Mouse (Mus musculus): ENCODE data around the gene Rapgef4. TPM values are rescaled to one million over a fixed set of nuclear protein-coding genes. Genes with fewer than 3 reads are reported as not detected.

The Rapgef4 gene
- polyA plus RNA-seq, 1 experiment from 2014 or later = 3.0 TPM

- H3K9ac ChIP-seq (ENCODE audit: low read length) = no peak overlapping the region
- H3K36me3 ChIP-seq (ENCODE audit: control insufficient read depth, insufficient read depth, low read length) = no peaks in the 10 kb centered on the region
- H3K27me3 ChIP-seq (ENCODE audit: control insufficient read depth, insufficient read depth, low read length) = no peaks in the 10 kb centered on the region
- H3K4me1 ChIP-seq (ENCODE audit: control insufficient read depth in 2 of 2, insufficient read depth in 2 of 2, low read length in 2 of 2) = peaks cover 30 to 42% of the 10 kb centered on the region in 2 experiments
- ATAC-seq (ENCODE audit: insufficient number of reproducible peaks, insufficient read depth, low FRiP score, low read depth) = peak; percentile 79
- H3K4me3 ChIP-seq (ENCODE audit: control insufficient read depth in 1 of 2, insufficient read depth in 1 of 2, low read depth in 1 of 2, low read length in 2 of 2) = no peak overlapping the region
- H3K27ac ChIP-seq (replicated peaks in 1 of 2; ENCODE audit: control insufficient read depth in 1 of 2, insufficient read depth in 1 of 2, low read depth in 2 of 2, low read length in 2 of 2) = peak overlapping the region; percentile 79 to 84
- H3K9me3 ChIP-seq (ENCODE audit: control insufficient read depth, low read length) = no peaks in the 10 kb centered on the region
- WGBS = 13% methylated on average over 9 of the region's 9 CpGs
- peak overlapping the region; percentile 16; the same call in 1 of the 2 replicates for H3K4me2 ChIP-seq (ENCODE audit: low read length)
These were observed 188.5 kb downstream of the Rapgef4 start for GRCm38 (mm10) chr2:72169451-72170100.

- peaks cover 32 to 44% of the 10 kb centered on the region in 2 experiments for H3K4me1 ChIP-seq (ENCODE audit: control insufficient read depth in 2 of 2, insufficient read depth in 2 of 2, low read length in 2 of 2)
- H3K9me3 ChIP-seq (ENCODE audit: control insufficient read depth, low read length) = no peaks in the 10 kb centered on the region
- H3K4me3 ChIP-seq (ENCODE audit: control insufficient read depth in 1 of 2, insufficient read depth in 1 of 2, low read depth in 1 of 2, low read length in 2 of 2) = no peak overlapping the region
- H3K9ac ChIP-seq (ENCODE audit: low read length) = no peak overlapping the region
- no peak overlapping the region for H3K4me2 ChIP-seq (ENCODE audit: low read length)
- H3K27me3 ChIP-seq (ENCODE audit: control insufficient read depth, insufficient read depth, low read length) = no peaks in the 10 kb centered on the region
- no peak for ATAC-seq (ENCODE audit: insufficient number of reproducible peaks, insufficient read depth, low FRiP score, low read depth)
- no peak overlapping the region for H3K27ac ChIP-seq (replicated peaks in 1 of 2; ENCODE audit: control insufficient read depth in 1 of 2, insufficient read depth in 1 of 2, low read depth in 2 of 2, low read length in 2 of 2)
- no peaks in the 10 kb centered on the region for H3K36me3 ChIP-seq (ENCODE audit: control insufficient read depth, insufficient read depth, low read length)
- 85% methylated on average over 8 of the region's 8 CpGs for WGBS
These were observed 189.5 kb downstream of the Rapgef4 start for GRCm38 (mm10) chr2:72170546-72170945.

GRCm38 (mm10) chr2:72171204-72171603 lies 190.2 kb downstream of the Rapgef4 start:
- H3K36me3 ChIP-seq (ENCODE audit: control insufficient read depth, insufficient read depth, low read length) = no peaks in the 10 kb centered on the region
- peaks cover 35 to 51% of the 10 kb centered on the region in 2 experiments for H3K4me1 ChIP-seq (ENCODE audit: control insufficient read depth in 2 of 2, insufficient read depth in 2 of 2, low read length in 2 of 2)
- no peak overlapping the region for H3K9ac ChIP-seq (ENCODE audit: low read length)
- H3K9me3 ChIP-seq (ENCODE audit: control insufficient read depth, low read length) = no peaks in the 10 kb centered on the region
- ATAC-seq (ENCODE audit: insufficient number of reproducible peaks, insufficient read depth, low FRiP score, low read depth) = no peak
- H3K4me2 ChIP-seq (ENCODE audit: low read length) = no peak overlapping the region
- WGBS = 90% methylated on average over 5 of the region's 5 CpGs
- H3K27ac ChIP-seq (replicated peaks in 1 of 2; ENCODE audit: control insufficient read depth in 1 of 2, insufficient read depth in 1 of 2, low read depth in 2 of 2, low read length in 2 of 2) = no peak overlapping the region
- no peak overlapping the region for H3K4me3 ChIP-seq (ENCODE audit: control insufficient read depth in 1 of 2, insufficient read depth in 1 of 2, low read depth in 1 of 2, low read length in 2 of 2)
- H3K27me3 ChIP-seq (ENCODE audit: control insufficient read depth, insufficient read depth, low read length) = no peaks in the 10 kb centered on the region

- Histone ChIP-seq H3K4me2 (ENCODE audit: low read length) (no peak overlapping the region), H3K9ac (ENCODE audit: low read length) (no peak overlapping the region), H3K4me3 (ENCODE audit: control insufficient read depth in 1 of 2, insufficient read depth in 1 of 2, low read depth in 1 of 2, low read length in 2 of 2) (no peak overlapping the region), H3K27me3 (ENCODE audit: control insufficient read depth, insufficient read depth, low read length) (no peaks in the 10 kb centered on the region), H3K36me3 (ENCODE audit: control insufficient read depth, insufficient read depth, low read length) (no peaks in the 10 kb centered on the region), H3K9me3 (ENCODE audit: control insufficient read depth, low read length) (no peaks in the 10 kb centered on the region), H3K27ac (replicated peaks in 1 of 2; ENCODE audit: control insufficient read depth in 1 of 2, insufficient read depth in 1 of 2, low read depth in 2 of 2, low read length in 2 of 2) (peak overlapping the region in 1 of 2 experiments; percentile 20; a peak in 2 of 4 replicates), H3K4me1 (ENCODE audit: control insufficient read depth in 2 of 2, insufficient read depth in 2 of 2, low read length in 2 of 2) (peaks cover 33 to 50% of the 10 kb centered on the region in 2 experiments)
- 20% methylated on average over 3 of the region's 3 CpGs for WGBS
- no peak for ATAC-seq (ENCODE audit: insufficient number of reproducible peaks, insufficient read depth, low FRiP score, low read depth)
These were observed 192.0 kb downstream of the Rapgef4 start for GRCm38 (mm10) chr2:72173010-72173409.

GRCm38 (mm10) chr2:72173844-72174243 lies 192.8 kb downstream of the Rapgef4 start:
- Histone ChIP-seq H3K4me1 (ENCODE audit: control insufficient read depth in 2 of 2, insufficient read depth in 2 of 2, low read length in 2 of 2) (peaks cover 28 to 42% of the 10 kb centered on the region in 2 experiments), H3K27ac (replicated peaks in 1 of 2; ENCODE audit: control insufficient read depth in 1 of 2, insufficient read depth in 1 of 2, low read depth in 2 of 2, low read length in 2 of 2) (no peak overlapping the region), H3K27me3 (ENCODE audit: control insufficient read depth, insufficient read depth, low read length) (no peaks in the 10 kb centered on the region), H3K36me3 (ENCODE audit: control insufficient read depth, insufficient read depth, low read length) (no peaks in the 10 kb centered on the region), H3K4me3 (ENCODE audit: control insufficient read depth in 1 of 2, insufficient read depth in 1 of 2, low read depth in 1 of 2, low read length in 2 of 2) (no peak overlapping the region), H3K4me2 (ENCODE audit: low read length) (no peak overlapping the region), H3K9ac (ENCODE audit: low read length) (no peak overlapping the region), H3K9me3 (ENCODE audit: control insufficient read depth, low read length) (no peaks in the 10 kb centered on the region)
- no peak for ATAC-seq (ENCODE audit: insufficient number of reproducible peaks, insufficient read depth, low FRiP score, low read depth)
- WGBS = 55% methylated on average over 4 of the region's 4 CpGs

- Histone ChIP-seq H3K27ac (replicated peaks in 1 of 2; ENCODE audit: control insufficient read depth in 1 of 2, insufficient read depth in 1 of 2, low read depth in 2 of 2, low read length in 2 of 2) (peak overlapping the region in 1 of 2 experiments; percentile 58; a peak in 2 of 4 replicates), H3K4me2 (ENCODE audit: low read length) (0 out of 2 replicates have a peak overlapping the region, but pooled peaks have one; percentile 19), H3K27me3 (ENCODE audit: control insufficient read depth, insufficient read depth, low read length) (no peaks in the 10 kb centered on the region), H3K9ac (ENCODE audit: low read length) (peak overlapping the region; percentile 56), H3K36me3 (ENCODE audit: control insufficient read depth, insufficient read depth, low read length) (no peaks in the 10 kb centered on the region), H3K4me3 (ENCODE audit: control insufficient read depth in 1 of 2, insufficient read depth in 1 of 2, low read depth in 1 of 2, low read length in 2 of 2) (no peak overlapping the region), H3K4me1 (ENCODE audit: control insufficient read depth in 2 of 2, insufficient read depth in 2 of 2, low read length in 2 of 2) (peaks cover 15 to 27% of the 10 kb centered on the region in 2 experiments), H3K9me3 (ENCODE audit: control insufficient read depth, low read length) (no peaks in the 10 kb centered on the region)
- 47% methylated on average over 7 of the region's 7 CpGs for whole genome bisulfite sequencing
- ATAC-seq (ENCODE audit: insufficient number of reproducible peaks, insufficient read depth, low FRiP score, low read depth) = no peak
These were observed 194.5 kb downstream of the Rapgef4 start for GRCm38 (mm10) chr2:72175536-72175935.

- Histone ChIP-seq H3K27me3 (ENCODE audit: control insufficient read depth, insufficient read depth, low read length) (no peaks in the 10 kb centered on the region), H3K4me2 (ENCODE audit: low read length) (peak overlapping the region; percentile 19; the same call in 1 of the 2 replicates), H3K4me1 (ENCODE audit: control insufficient read depth in 2 of 2, insufficient read depth in 2 of 2, low read length in 2 of 2) (peaks cover 15 to 27% of the 10 kb centered on the region in 2 experiments), H3K27ac (replicated peaks in 1 of 2; ENCODE audit: control insufficient read depth in 1 of 2, insufficient read depth in 1 of 2, low read depth in 2 of 2, low read length in 2 of 2) (peak overlapping the region in 1 of 2 experiments; percentile 58; a peak in 3 of 4 replicates), H3K9ac (ENCODE audit: low read length) (peak overlapping the region; percentile 56), H3K4me3 (ENCODE audit: control insufficient read depth in 1 of 2, insufficient read depth in 1 of 2, low read depth in 1 of 2, low read length in 2 of 2) (no peak overlapping the region), H3K9me3 (ENCODE audit: control insufficient read depth, low read length) (no peaks in the 10 kb centered on the region), H3K36me3 (ENCODE audit: control insufficient read depth, insufficient read depth, low read length) (no peaks in the 10 kb centered on the region)
- ATAC-seq (ENCODE audit: insufficient number of reproducible peaks, insufficient read depth, low FRiP score, low read depth) = no peak
- 23% methylated on average over 5 of the region's 5 CpGs for WGBS
These were observed 194.9 kb downstream of the Rapgef4 start for GRCm38 (mm10) chr2:72175971-72176370.
